Mouse (Mus musculus) lung, embryonic 15.5 days (tissue): Measurements from ENCODE around the gene Rab3gap1. TPM values are rescaled to one million over a fixed set of nuclear protein-coding genes. Genes with fewer than 3 reads are reported as not detected.

ENCODE experiments used
- ATAC-seq: fragments of 200-750 bp; cut with Nextera tagmentation; 2 replicates; pipeline ENCODE4 v1.8.0; 2017; ENCODE audit warnings: moderate number of reproducible peaks, borderline replicate concordance; ENCODE audit not compliant: low FRiP score, low TSS enrichment; ENCODE audit errors: extremely low read depth
- H3K27ac ChIP-seq: fragments of 300-500 bp; sonication (generic); 2 replicates; pipeline ENCODE4 v1.5.1; 2015; ENCODE audit warnings: moderate library complexity, mild to moderate bottlenecking, inconsistent platforms
- H3K27me3 ChIP-seq: fragments of 300-500 bp; sonication (generic); 2 replicates; pipeline ENCODE4 v1.6.1; 2015; ENCODE audit warnings: inconsistent platforms
- H3K36me3 ChIP-seq: fragments of 300-500 bp; sonication (generic); 2 replicates; pipeline ENCODE4 v1.6.1; 2015; ENCODE audit warnings: inconsistent platforms
- H3K4me1 ChIP-seq: fragments of 300-500 bp; sonication (generic); 2 replicates; pipeline ENCODE4 v1.6.1; 2015; ENCODE audit warnings: inconsistent platforms
- H3K4me2 ChIP-seq: fragments of 300-500 bp; sonication (generic); 2 replicates; pipeline ENCODE4 v1.6.1; 2015; ENCODE audit warnings: inconsistent platforms, mild to moderate bottlenecking, moderate library complexity
- H3K4me3 ChIP-seq: fragments of 300-500 bp; sonication (generic); 2 replicates; pipeline ENCODE4 v1.5.1; 2015; ENCODE audit warnings: mild to moderate bottlenecking, inconsistent platforms
- H3K9ac ChIP-seq: fragments of 300-500 bp; sonication (generic); 2 replicates; pipeline ENCODE4 v1.6.1; 2015; ENCODE audit warnings: inconsistent platforms
- H3K9me3 ChIP-seq: fragments of 300-500 bp; sonication (generic); 2 replicates; pipeline ENCODE4 v1.6.1; 2016; ENCODE audit warnings: inconsistent platforms
- WGBS: fragments of 180-500 bp; shearing (Covaris S2); methylation state at CpG from one replicate; pipeline ENCODE4 v1.1.7; 2015; 5-methylcytosine and 5-hydroxymethylcytosine counted together
- polyA plus RNA-seq: library from polyadenylated mRNA; unstranded; fragments of >200 nt; fragmentation: Nextera tagmentation; extraction: Ambion mirVana; gene quantifications from 2 replicates; pipeline ENCODE4 v1.2.1, GENCODE M21; 2015

Rab3gap1 gene
- polyA plus RNA-seq, 1 experiment from 2014 or later: 24.9 TPM

- WGBS: 65% methylated on average over 4 of the region's 4 CpGs
- no peak for ATAC-seq
Measured at GRCm38 (mm10) chr1:127989387-127989786, 120.8 kb downstream of the Rab3gap1 start.

GRCm38 (mm10) chr1:127989876-127990731 lies 121.5 kb downstream of the Rab3gap1 start:
- no peaks in the 10 kb centered on the region for H3K27me3 ChIP-seq
- no peak overlapping the region for H3K9ac ChIP-seq
- 56% methylated on average over 9 of the region's 9 CpGs for WGBS
- H3K9me3 ChIP-seq: no peaks in the 10 kb centered on the region
- H3K4me2 ChIP-seq: no peak overlapping the region
- no peaks in the 10 kb centered on the region for H3K36me3 ChIP-seq
- H3K27ac ChIP-seq: peak overlapping the region; percentile 9; the same call in 1 of the 2 replicates
- peaks cover 6% of the 10 kb centered on the region for H3K4me1 ChIP-seq
- H3K4me3 ChIP-seq: no peak overlapping the region
- ATAC-seq: peak; percentile 65

More at GRCm38 (mm10) chr1:127989387-127989786, 120.8 kb downstream of the Rab3gap1 start:
- Histone ChIP-seq H3K4me1 (peaks cover 6% of the 10 kb centered on the region), H3K9me3 (no peaks in the 10 kb centered on the region), H3K4me2 (no peak overlapping the region), H3K9ac (no peak overlapping the region), H3K27me3 (no peaks in the 10 kb centered on the region), H3K27ac (no peak overlapping the region), H3K36me3 (no peaks in the 10 kb centered on the region), H3K4me3 (no peak overlapping the region)

Other genes starting within 250 kb of the Rab3gap1 start
- gene Tmem163, start 189.2 kb upstream of the Rab3gap1 start, polyA plus RNA-seq: 2.7 and 5.2 TPM in 2 replicates
- gene Acmsd, start 139.4 kb upstream of the Rab3gap1 start, polyA plus RNA-seq: 0.16 and 0.25 TPM in 2 replicates
- 73.6 and 83.7 TPM in 2 replicates for gene Ccnt2, start 94.6 kb upstream of the Rab3gap1 start, polyA plus RNA-seq
- 0.40 and 0.81 TPM in 2 replicates for gene Map3k19, start 13.7 kb upstream of the Rab3gap1 start, polyA plus RNA-seq
- gene Zranb3, start 234.3 kb downstream of the Rab3gap1 start, polyA plus RNA-seq: 10.0 and 10.1 TPM in 2 replicates
- gene R3hdm1, start 234.5 kb downstream of the Rab3gap1 start, polyA plus RNA-seq: 55.6 and 59.7 TPM in 2 replicates